Mouse (Mus musculus): ENCODE results near the gene Samhd1. TPM values are rescaled to one million over a fixed set of nuclear protein-coding genes. Genes with fewer than 3 reads are reported as not detected.

Samhd1 gene
- polyA plus RNA-seq, 1 experiment from 2014 or later, result 103 TPM

- no peak for TF ChIP-seq EP300 (IDR thresholded peaks at IDR 0.05)
- H3K4me1 ChIP-seq (ENCODE audit: insufficient read depth, low read depth, low read length), result no peaks in the 10 kb centered on the region; the same call in 1 of the 2 replicates
- no peak overlapping the region for H3K9ac ChIP-seq (replicated peaks; ENCODE audit: low read depth)
- no peak overlapping the region for H3K4me2 ChIP-seq (replicated peaks; ENCODE audit: low read depth, low read length)
- no peaks in the 10 kb centered on the region for H3K36me3 ChIP-seq (ENCODE audit: insufficient read depth, low read length)
- H3K27me3 ChIP-seq (replicated peaks; ENCODE audit: insufficient read depth, low read length), result no peaks in the 10 kb centered on the region
- ATAC-seq, result no peak
- no peak overlapping the region for H3K4me3 ChIP-seq (ENCODE audit: low read depth, low read length)
- no peaks in the 10 kb centered on the region; the same call in 1 of the 2 replicates for H3K9me3 ChIP-seq (ENCODE audit: low read length)
- H3K27ac ChIP-seq (ENCODE audit: low read length), result no peak overlapping the region
- WGBS, result 80% methylated on average over 5 of the region's 5 CpGs
- DNase-seq (ENCODE audit: low spot score), result no peak
These were observed 3.7 kb upstream of the Samhd1 start for GRCm38 (mm10) chr2:157138808-157139207.

- TF ChIP-seq CTCF (IDR thresholded peaks at IDR 0.05) (no peak), EP300 (IDR thresholded peaks at IDR 0.05) (no peak)
- H3K27ac ChIP-seq (ENCODE audit: low read length), result no peak overlapping the region
- H3K4me2 ChIP-seq (replicated peaks; ENCODE audit: low read depth, low read length), result no peak overlapping the region
- H3K4me3 ChIP-seq (ENCODE audit: low read depth, low read length), result no peak overlapping the region
- no peak overlapping the region for H3K9ac ChIP-seq (replicated peaks; ENCODE audit: low read depth)
- no peaks in the 10 kb centered on the region; the same call in 1 of the 2 replicates for H3K4me1 ChIP-seq (ENCODE audit: insufficient read depth, low read depth, low read length)
- no peaks in the 10 kb centered on the region; the same call in 1 of the 2 replicates for H3K9me3 ChIP-seq (ENCODE audit: low read length)
- DNase-seq (ENCODE audit: low spot score) (no peak), ATAC-seq (no peak)
- WGBS, result 78% methylated on average over 9 of the region's 9 CpGs
- no peaks in the 10 kb centered on the region for H3K27me3 ChIP-seq (replicated peaks; ENCODE audit: insufficient read depth, low read length)
- H3K36me3 ChIP-seq (ENCODE audit: insufficient read depth, low read length), result no peaks in the 10 kb centered on the region
These were observed 3.1 kb upstream of the Samhd1 start for GRCm38 (mm10) chr2:157137959-157138731.

- Histone ChIP-seq H3K36me3 (ENCODE audit: insufficient read depth, low read length) (no peaks in the 10 kb centered on the region), H3K9me3 (ENCODE audit: low read length) (no peaks in the 10 kb centered on the region; the same call in 1 of the 2 replicates), H3K4me1 (ENCODE audit: insufficient read depth, low read depth, low read length) (no peaks in the 10 kb centered on the region; the same call in 1 of the 2 replicates), H3K27me3 (replicated peaks; ENCODE audit: insufficient read depth, low read length) (no peaks in the 10 kb centered on the region), H3K9ac (replicated peaks; ENCODE audit: low read depth) (no peak overlapping the region), H3K4me2 (replicated peaks; ENCODE audit: low read depth, low read length) (no peak overlapping the region), H3K27ac (ENCODE audit: low read length) (peak overlapping the region; percentile 38; the same call in 1 of the 2 replicates), H3K4me3 (ENCODE audit: low read depth, low read length) (no peak overlapping the region)
- no peak for ATAC-seq
- WGBS, result 32% methylated on average over 2 of the region's 2 CpGs
- no peak for DNase-seq (ENCODE audit: low spot score)
- no peak for TF ChIP-seq EP300 (IDR thresholded peaks at IDR 0.05)
- TF ChIP-seq CTCF (IDR thresholded peaks at IDR 0.05), result no peak
These were observed 1.6 kb upstream of the Samhd1 start for GRCm38 (mm10) chr2:157136646-157137045.

- 86% methylated on average over 4 of the region's 4 CpGs for WGBS
- Histone ChIP-seq H3K9ac (replicated peaks; ENCODE audit: low read depth) (no peak overlapping the region), H3K36me3 (ENCODE audit: insufficient read depth, low read length) (no peaks in the 10 kb centered on the region), H3K4me1 (ENCODE audit: insufficient read depth, low read depth, low read length) (no peaks in the 10 kb centered on the region; the same call in 1 of the 2 replicates), H3K27me3 (replicated peaks; ENCODE audit: insufficient read depth, low read length) (no peaks in the 10 kb centered on the region), H3K4me3 (ENCODE audit: low read depth, low read length) (no peak overlapping the region), H3K27ac (ENCODE audit: low read length) (no peak overlapping the region), H3K4me2 (replicated peaks; ENCODE audit: low read depth, low read length) (no peak overlapping the region), H3K9me3 (ENCODE audit: low read length) (no peaks in the 10 kb centered on the region; the same call in 1 of the 2 replicates)
- ATAC-seq, result no peak
- TF ChIP-seq EP300 (IDR thresholded peaks at IDR 0.05) (no peak), CTCF (IDR thresholded peaks at IDR 0.05) (no peak)
- no peak for DNase-seq (ENCODE audit: low spot score)
These were observed 1.1 kb upstream of the Samhd1 start for GRCm38 (mm10) chr2:157136176-157136575.

- 0 out of 2 replicates have a peak, but pooled peaks have one; percentile 21 for ATAC-seq
- TF ChIP-seq EP300 (IDR thresholded peaks at IDR 0.05) (no peak; the same call in 1 of the 2 replicates), CTCF (IDR thresholded peaks at IDR 0.05) (no peak)
- H3K4me3 ChIP-seq (ENCODE audit: low read depth, low read length), result peak overlapping the region; percentile 67; the same call in 1 of the 2 replicates
These were observed 560 bp upstream of the Samhd1 start for GRCm38 (mm10) chr2:157135529-157136120.

GRCm38 (mm10) chr2:157134479-157134931, 560 bp downstream of the Samhd1 start:
- WGBS, result 1% methylated on average over 25 of the region's 25 CpGs
- no peak for DNase-seq (ENCODE audit: low spot score)
- peak; percentile 30 for ATAC-seq

More at GRCm38 (mm10) chr2:157135529-157136120, 560 bp upstream of the Samhd1 start:
- Histone ChIP-seq H3K4me2 (replicated peaks; ENCODE audit: low read depth, low read length) (peak overlapping the region; percentile 79), H3K9me3 (ENCODE audit: low read length) (no peaks in the 10 kb centered on the region; the same call in 1 of the 2 replicates), H3K4me1 (ENCODE audit: insufficient read depth, low read depth, low read length) (no peaks in the 10 kb centered on the region; the same call in 1 of the 2 replicates), H3K27ac (ENCODE audit: low read length) (peak overlapping the region; percentile 91), H3K27me3 (replicated peaks; ENCODE audit: insufficient read depth, low read length) (no peaks in the 10 kb centered on the region), H3K9ac (replicated peaks; ENCODE audit: low read depth) (no peak overlapping the region), H3K36me3 (ENCODE audit: insufficient read depth, low read length) (no peaks in the 10 kb centered on the region)
- DNase-seq (ENCODE audit: low spot score), result peak; percentile 61
- 74% methylated on average over 10 of the region's 10 CpGs for WGBS

More at GRCm38 (mm10) chr2:157134479-157134931, 560 bp downstream of the Samhd1 start:
- Histone ChIP-seq H3K4me2 (replicated peaks; ENCODE audit: low read depth, low read length) (peak overlapping the region; percentile 79), H3K9me3 (ENCODE audit: low read length) (no peaks in the 10 kb centered on the region), H3K4me3 (ENCODE audit: low read depth, low read length) (peak overlapping the region; percentile 67), H3K4me1 (ENCODE audit: insufficient read depth, low read depth, low read length) (no peaks in the 10 kb centered on the region; the same call in 1 of the 2 replicates), H3K27me3 (replicated peaks; ENCODE audit: insufficient read depth, low read length) (no peaks in the 10 kb centered on the region), H3K36me3 (ENCODE audit: insufficient read depth, low read length) (no peaks in the 10 kb centered on the region), H3K27ac (ENCODE audit: low read length) (peak overlapping the region; percentile 91), H3K9ac (replicated peaks; ENCODE audit: low read depth) (peak overlapping the region; percentile 71)
- TF ChIP-seq EP300 (IDR thresholded peaks at IDR 0.05) (no peak), CTCF (IDR thresholded peaks at IDR 0.05) (no peak)

Measured in lung, postnatal 0 days (tissue).